Mouse (Mus musculus): Measurements from ENCODE around the gene Fam8a1.

Fam8a1 gene

GRCm38 (mm10) chr13:46674601-46675000, 5.3 kb downstream of the Fam8a1 start:
- DNase-seq (ENCODE audit: low spot score in 2 of 2) = no peak

DNA sequence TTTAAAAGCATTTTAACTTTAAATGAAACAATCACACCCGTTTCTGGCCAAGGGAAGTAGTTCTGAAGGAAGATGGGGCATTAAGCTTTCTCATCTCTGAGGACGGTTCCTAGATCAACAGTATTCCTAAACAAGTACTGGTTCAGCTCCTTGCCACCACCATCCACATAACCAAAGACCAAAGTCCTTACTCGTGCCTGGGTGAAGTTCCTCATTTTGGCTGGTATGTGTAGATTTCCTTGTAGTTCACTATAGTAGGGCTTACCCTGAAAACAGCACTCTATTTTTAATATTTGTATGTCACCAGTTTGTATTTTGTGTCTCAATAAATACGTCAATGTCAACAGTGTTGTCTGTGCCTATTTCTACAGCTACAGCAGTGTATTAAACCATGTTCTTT, 8.4 kb downstream of the Fam8a1 start:
- no peak for DNase-seq (ENCODE audit: low spot score in 2 of 2)

- DNase-seq (ENCODE audit: low spot score in 2 of 2) = no peak
Measured at GRCm38 (mm10) chr13:46682921-46683320, 13.6 kb downstream of the Fam8a1 start.

DNA sequence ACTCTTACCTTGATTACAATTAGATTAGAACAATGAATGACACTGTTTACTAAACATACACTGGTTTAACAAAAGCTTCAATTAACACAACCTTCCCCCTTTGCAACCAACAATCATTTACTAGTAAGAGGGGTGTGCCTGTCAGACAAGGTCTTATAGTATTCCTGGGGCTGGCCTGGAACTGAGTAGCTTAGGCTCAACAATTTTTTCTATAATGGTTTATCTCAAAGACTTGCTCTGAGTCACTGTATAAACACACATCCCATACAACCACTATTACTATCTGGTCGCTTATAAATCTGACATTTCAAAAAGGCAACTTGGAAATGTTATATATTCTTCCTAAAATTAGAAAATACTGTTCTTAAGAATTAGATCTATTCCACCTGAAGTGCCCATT, 14.0 kb downstream of the Fam8a1 start:
- no peak for DNase-seq (ENCODE audit: low spot score in 2 of 2)

- no peak for DNase-seq (ENCODE audit: low spot score in 2 of 2)
Measured at GRCm38 (mm10) chr13:46690559-46691241, 21.4 kb downstream of the Fam8a1 start.

GRCm38 (mm10) chr13:46695296-46695908, 26.1 kb downstream of the Fam8a1 start:
- DNase-seq (ENCODE audit: low spot score in 2 of 2) = no peak

DNA sequence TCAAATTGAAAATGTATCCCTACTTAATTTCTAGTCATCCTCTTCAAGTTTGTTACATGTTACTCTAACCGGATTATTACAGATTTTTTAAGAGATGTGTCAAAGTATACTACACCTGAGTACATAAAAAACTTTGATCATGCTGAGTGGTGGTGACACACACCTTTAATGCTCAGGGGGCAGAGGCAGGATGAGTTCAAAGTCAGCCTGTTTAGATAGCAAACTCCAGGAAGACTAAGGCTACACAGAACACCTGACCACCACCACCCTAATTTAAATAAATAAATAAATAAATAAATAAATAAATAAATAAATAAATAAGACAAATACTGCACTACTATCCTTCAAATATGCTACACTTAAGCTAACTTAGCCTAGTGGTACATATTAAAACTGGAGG, 26.6 kb downstream of the Fam8a1 start:
- DNase-seq (ENCODE audit: low spot score in 2 of 2) = no peak

- no peak for DNase-seq (ENCODE audit: low spot score in 2 of 2)
Measured at GRCm38 (mm10) chr13:46696788-46697187, 27.5 kb downstream of the Fam8a1 start.

- no peak for DNase-seq (ENCODE audit: low spot score in 2 of 2)
Measured at GRCm38 (mm10) chr13:46699372-46699771, 30.1 kb downstream of the Fam8a1 start.

DNA sequence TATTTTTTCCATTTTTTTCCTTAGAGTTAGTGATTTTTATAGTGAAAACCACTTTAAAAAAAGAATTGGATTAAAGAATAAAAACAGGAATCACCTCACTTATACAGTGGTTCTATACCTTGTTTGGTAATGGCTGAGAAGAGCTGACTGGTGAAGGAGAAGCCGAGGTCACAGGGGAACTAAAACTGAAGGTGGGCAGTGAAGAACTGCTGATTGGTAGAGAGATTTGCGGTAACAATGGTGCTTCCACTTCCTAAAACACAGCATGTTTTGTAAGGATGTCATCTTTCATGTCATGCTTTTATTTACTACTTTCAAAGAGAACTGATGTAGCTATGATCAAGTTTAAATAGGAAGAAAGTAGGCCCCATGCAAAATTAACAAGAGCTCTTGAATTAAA, 32.2 kb downstream of the Fam8a1 start:
- DNase-seq (ENCODE audit: low spot score in 2 of 2) = no peak

GRCm38 (mm10) chr13:46703138-46703537, 33.8 kb downstream of the Fam8a1 start:
- DNase-seq (ENCODE audit: low spot score in 2 of 2) = no peak

DNA sequence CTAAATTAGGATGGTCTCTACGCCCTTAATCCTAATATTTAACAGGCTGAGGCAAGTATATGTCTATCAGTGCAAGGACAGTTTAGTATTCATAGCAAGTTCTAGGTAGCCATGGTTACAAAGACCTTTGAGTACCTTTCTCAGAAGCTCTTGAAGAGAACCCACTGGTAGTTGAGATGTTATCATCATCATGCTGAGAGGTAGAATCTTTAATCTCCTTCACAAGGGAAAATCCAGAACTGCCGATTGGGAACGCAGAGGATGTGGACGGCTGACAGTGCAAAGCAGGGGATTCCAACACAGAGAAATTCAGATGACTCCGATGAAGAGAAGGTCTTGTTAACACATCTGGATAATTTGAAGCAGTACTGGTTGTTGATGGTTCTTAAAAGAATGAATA, 44.2 kb downstream of the Fam8a1 start:
- DNase-seq (ENCODE audit: low spot score in 2 of 2) = no peak

DNA sequence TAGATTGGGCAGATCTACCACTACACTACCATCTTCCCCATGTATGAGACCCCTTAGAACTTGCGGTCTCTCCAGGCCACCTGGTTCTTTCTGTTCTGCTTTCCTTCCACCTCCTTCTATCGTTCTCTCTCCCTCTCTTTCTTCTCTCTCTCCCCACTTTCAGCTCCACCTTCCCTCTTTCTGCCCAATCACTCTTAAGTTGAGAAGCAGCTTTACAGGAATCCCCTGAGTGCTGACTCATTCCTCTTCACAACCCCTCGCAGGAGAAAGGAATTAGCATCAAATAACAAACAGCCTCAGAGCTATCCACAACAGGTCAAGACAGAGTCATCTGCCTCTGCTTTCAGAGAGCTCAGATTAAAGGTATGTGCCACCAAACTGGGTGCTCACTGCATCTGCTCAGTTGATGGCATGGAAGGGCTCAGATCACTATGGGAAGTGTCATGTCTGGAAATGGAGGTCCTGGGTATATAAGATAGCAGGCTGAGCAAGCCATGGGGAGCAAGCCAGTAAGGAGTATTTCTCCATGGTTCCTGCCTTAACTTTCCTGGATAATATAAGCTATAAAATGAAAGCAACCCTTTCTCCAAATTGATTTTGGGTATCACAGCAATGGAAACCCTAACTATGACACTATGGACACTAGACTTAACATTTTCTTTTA, 46.8 kb downstream of the Fam8a1 start:
- DNase-seq (ENCODE audit: low spot score in 2 of 2) = no peak

GRCm38 (mm10) chr13:46718893-46719400, 49.6 kb downstream of the Fam8a1 start:
- no peak for DNase-seq (ENCODE audit: low spot score in 2 of 2)

GRCm38 (mm10) chr13:46721009-46721408, 51.7 kb downstream of the Fam8a1 start:
- no peak for DNase-seq (ENCODE audit: low spot score in 2 of 2)

DNA sequence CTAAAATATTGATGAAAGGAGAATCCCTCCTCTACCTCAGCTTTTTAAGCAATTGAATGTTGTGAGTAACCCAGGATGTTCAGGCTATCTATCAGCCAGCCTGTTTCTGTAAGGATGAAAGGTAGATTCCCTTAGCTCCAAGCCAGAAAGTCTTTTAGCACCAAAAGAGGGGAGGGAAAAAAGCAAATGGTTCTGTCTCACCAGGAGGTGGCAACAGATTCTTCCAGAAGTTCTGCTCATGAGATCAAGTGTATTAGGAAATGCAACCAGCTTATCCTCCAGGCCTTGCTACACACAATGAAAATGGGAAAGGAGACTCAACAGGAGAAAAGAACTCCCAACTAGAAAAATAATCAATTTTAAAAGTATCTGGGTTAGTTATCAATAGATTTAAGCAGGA, 55.0 kb downstream of the Fam8a1 start:
- DNase-seq (ENCODE audit: low spot score in 2 of 2) = no peak

DNA sequence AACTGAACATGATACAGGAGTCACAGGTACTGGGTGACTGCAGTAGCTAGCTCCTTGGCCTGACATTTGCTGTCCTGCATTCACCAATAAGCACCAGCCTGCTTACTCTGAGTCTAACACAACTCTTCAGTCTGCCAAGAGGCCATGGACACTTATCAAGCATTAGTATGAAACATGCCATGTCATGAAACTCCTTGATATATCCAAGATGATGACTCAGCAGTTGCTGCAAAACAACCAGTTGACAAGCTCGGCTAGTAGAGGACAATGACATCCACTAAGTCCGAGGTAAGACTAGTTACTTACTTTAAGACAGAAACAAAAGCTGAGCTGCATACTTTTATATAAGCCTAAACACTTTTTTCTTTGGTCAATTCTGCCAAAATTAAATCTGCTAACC, 55.9 kb downstream of the Fam8a1 start:
- DNase-seq (ENCODE audit: low spot score in 2 of 2) = no peak

DNA sequence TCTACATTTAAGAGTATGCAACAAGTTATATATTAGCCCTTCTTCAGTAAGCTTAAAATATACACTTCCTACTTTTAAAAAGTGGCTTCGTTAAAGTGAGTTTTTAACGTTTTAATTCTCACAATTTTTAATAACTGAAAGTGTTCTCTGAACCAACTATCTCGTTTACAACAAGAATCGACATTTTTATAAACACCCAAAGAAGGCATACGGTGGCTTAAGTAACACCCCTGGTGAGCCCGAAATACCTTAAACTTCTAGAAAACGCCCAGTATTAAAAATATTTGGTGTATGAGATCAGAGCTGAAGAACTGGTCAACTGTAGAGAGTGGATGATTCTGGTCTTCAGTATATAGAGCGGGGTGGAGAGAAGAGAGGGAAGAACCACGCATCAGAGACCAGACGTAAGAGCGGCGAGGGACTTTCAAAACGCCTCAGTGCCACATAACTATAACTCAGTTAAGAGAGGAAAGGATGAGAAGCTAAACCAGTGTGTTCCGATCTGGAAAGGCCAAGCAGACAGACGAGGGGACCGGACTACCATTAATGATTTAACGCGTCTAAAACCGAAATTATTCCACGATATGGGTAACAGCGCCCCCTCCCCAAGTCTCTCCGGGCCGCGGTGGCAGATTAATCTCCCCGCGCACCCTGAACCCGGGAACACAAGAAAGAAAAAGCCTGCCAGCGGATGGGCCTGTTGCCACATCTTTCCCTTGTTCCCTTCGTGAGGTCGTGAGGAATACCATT, 57.1 kb downstream of the Fam8a1 start:
- no peak for DNase-seq (ENCODE audit: low spot score in 2 of 2)

DNA sequence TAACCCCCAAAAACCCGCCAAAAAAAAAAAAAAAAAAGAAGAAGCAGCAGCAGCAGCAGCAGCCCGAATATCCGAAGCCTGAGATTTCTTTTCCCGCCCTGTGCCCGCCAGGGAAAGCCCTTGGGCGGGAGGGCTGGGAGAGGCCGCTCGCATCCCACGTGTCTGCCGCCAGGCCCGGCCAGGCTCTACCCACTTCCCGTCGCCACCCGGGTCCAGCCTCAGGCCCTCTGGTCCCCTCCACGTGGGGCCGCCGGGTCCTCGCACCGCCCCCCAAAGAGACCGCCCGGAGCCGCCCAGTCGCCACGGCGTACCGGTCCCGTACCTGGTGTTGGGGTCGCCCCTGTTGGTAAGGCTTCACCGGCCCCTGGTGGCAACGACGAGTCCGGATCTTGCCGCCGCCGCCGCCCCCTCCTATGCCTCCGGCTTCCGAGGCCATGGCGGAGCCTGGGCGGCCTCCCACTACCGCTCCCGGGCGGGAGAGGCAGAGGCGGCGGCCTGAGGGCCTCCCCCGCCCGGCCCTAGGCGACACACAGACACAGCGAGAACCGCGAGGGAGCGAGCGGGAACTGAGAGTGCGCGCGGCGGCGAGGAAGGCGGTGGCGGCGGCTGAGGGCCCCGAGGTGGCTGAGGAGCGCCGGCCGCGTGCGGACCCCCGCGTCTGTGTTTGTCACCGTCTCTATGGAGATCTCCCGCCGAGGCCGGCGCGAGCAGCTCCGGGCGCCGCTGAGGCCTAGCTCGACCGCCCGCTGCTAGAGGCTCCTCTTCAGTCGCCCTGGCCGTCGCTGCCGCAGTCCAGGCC, 57.9 kb downstream of the Fam8a1 start:
- peak; percentile 63 to 69 for DNase-seq (ENCODE audit: low spot score in 2 of 2)

Data from urinary bladder, postnatal 4 days (tissue).